Mouse (Mus musculus): ENCODE data around the gene Akap6. TPM values are rescaled to one million over a fixed set of nuclear protein-coding genes. Genes with fewer than 3 reads are reported as not detected.

Gene Akap6
- polyA plus RNA-seq, 1 experiment from 2014 or later, result 27.2 TPM

DNA sequence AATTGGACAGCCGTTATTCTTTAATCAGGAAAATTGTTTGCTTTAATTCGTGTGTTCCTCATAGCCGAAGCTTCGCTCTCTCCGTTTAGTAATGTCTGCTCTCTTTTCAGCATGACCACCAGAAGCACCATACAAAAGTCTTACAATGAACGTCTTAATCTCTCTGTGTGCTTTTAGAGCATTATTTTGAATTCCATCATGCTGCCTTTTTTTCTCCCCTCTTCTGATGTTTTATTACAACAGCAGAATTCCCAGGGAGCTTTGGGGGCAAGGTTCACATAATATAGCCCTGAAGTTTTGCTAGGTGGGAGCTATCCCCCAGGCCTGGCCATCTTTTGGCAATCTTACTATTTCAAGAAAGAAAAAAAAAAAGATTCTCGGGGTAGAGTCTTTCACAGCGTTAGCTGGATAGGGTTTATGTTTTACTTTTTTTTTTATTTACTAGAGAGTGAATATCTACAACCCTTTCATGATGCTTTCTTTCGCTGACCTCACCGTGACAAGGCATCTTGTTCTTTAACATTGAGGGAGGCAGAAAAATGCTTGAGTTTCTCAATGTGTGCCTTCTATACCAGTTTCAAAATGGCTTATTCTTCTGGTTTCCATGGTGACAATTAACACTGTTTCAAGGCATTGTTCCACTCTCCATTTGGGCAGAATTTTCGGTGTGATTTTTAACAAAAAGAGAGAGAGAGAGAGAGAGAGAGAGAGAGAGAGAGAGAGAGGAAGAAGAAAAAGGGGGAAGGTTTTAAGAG, 366.0 kb downstream of the Akap6 start:
- WGBS, result 14% methylated on average over 11 of the region's 11 CpGs

GRCm38 (mm10) chr12:53066321-53066720, 367.1 kb downstream of the Akap6 start:
- Histone ChIP-seq H3K4me3 (no peak overlapping the region), H3K27me3 (no peaks in the 10 kb centered on the region), H3K9me3 (no peaks in the 10 kb centered on the region), H3K4me1 (replicated peaks) (peaks cover 68% of the 10 kb centered on the region), H3K27ac (replicated peaks) (no peak overlapping the region), H3K4me2 (no peak overlapping the region), H3K36me3 (no peaks in the 10 kb centered on the region), H3K9ac (no peak overlapping the region)
- ATAC-seq (ENCODE audit: low read depth), result no peak
- WGBS, result 70% methylated on average over 9 of the region's 9 CpGs

More for the DNA sequence above, 366.0 kb downstream of the Akap6 start:
- no peak overlapping the region for H3K9ac ChIP-seq
- peak overlapping the region; percentile 1; the same call in 1 of the 2 replicates for H3K4me2 ChIP-seq
- H3K4me3 ChIP-seq, result no peak overlapping the region
- no peaks in the 10 kb centered on the region for H3K9me3 ChIP-seq
- H3K27me3 ChIP-seq, result no peaks in the 10 kb centered on the region
- H3K36me3 ChIP-seq, result no peaks in the 10 kb centered on the region
- peaks cover 70% of the 10 kb centered on the region for H3K4me1 ChIP-seq (replicated peaks)
- ATAC-seq (ENCODE audit: low read depth), result no peak
- H3K27ac ChIP-seq (replicated peaks), result peak overlapping the region; percentile 39

GRCm38 (mm10) chr12:53070907-53071306, 371.7 kb downstream of the Akap6 start:
- H3K27me3 ChIP-seq, result no peaks in the 10 kb centered on the region
- H3K36me3 ChIP-seq, result peaks cover 2% of the 10 kb centered on the region; the same call in 1 of the 2 replicates
- H3K27ac ChIP-seq (replicated peaks), result no peak overlapping the region
- ATAC-seq (ENCODE audit: low read depth), result peak; percentile 65; the same call in 1 of the 2 replicates
- H3K4me1 ChIP-seq (replicated peaks), result peaks cover 28% of the 10 kb centered on the region
- no peak overlapping the region for H3K4me2 ChIP-seq
- H3K9me3 ChIP-seq, result no peaks in the 10 kb centered on the region
- WGBS, result 19% methylated on average over 5 of the region's 5 CpGs
- no peak overlapping the region for H3K9ac ChIP-seq
- no peak overlapping the region for H3K4me3 ChIP-seq

GRCm38 (mm10) chr12:53076595-53077400, 377.6 kb downstream of the Akap6 start:
- Histone ChIP-seq H3K36me3 (peaks cover 2% of the 10 kb centered on the region; the same call in 1 of the 2 replicates), H3K4me2 (no peak overlapping the region), H3K4me3 (no peak overlapping the region), H3K4me1 (replicated peaks) (no peaks in the 10 kb centered on the region), H3K9ac (no peak overlapping the region), H3K27ac (replicated peaks) (no peak overlapping the region), H3K27me3 (no peaks in the 10 kb centered on the region), H3K9me3 (no peaks in the 10 kb centered on the region)
- 82% methylated on average over 3 of the region's 3 CpGs for WGBS
- ATAC-seq (ENCODE audit: low read depth), result no peak

DNA sequence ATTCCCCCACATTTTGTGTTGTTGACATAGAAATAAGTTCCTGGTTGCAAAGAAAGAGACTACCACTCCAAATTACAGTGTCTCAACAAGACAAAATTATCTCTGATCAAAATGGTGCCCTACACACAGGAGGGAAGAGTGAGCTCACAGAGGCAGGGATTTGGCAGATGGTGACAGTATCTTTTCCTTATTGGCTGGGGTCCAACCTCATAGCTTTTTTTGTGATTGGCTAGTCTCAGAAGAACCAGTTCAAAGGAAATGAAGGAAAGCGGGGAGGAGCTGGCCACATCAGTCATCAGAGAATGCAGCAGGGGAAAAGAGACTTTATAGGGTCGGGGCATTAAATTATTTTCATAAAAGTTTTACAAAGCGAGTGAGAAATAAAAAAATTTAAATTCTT, 386.6 kb downstream of the Akap6 start:
- no peaks in the 10 kb centered on the region for H3K4me1 ChIP-seq (replicated peaks)
- H3K9ac ChIP-seq, result no peak overlapping the region
- no peaks in the 10 kb centered on the region for H3K36me3 ChIP-seq
- 78% methylated on average over 3 of the region's 3 CpGs for WGBS
- H3K4me2 ChIP-seq, result no peak overlapping the region
- no peaks in the 10 kb centered on the region for H3K27me3 ChIP-seq
- no peak for ATAC-seq (ENCODE audit: low read depth)
- H3K4me3 ChIP-seq, result no peak overlapping the region
- no peak overlapping the region for H3K27ac ChIP-seq (replicated peaks)
- H3K9me3 ChIP-seq, result no peaks in the 10 kb centered on the region

GRCm38 (mm10) chr12:53112276-53112675, 413.1 kb downstream of the Akap6 start:
- H3K27ac ChIP-seq (replicated peaks), result no peak overlapping the region
- H3K27me3 ChIP-seq, result no peaks in the 10 kb centered on the region
- ATAC-seq (ENCODE audit: low read depth), result no peak
- 65% methylated on average over 10 of the region's 10 CpGs for WGBS
- H3K4me3 ChIP-seq, result no peak overlapping the region
- 0 out of 2 replicates have a peak, but pooled peaks cover 13% of the 10 kb centered on the region for H3K36me3 ChIP-seq
- H3K4me2 ChIP-seq, result no peak overlapping the region
- no peaks in the 10 kb centered on the region for H3K4me1 ChIP-seq (replicated peaks)
- no peak overlapping the region for H3K9ac ChIP-seq
- H3K9me3 ChIP-seq, result no peaks in the 10 kb centered on the region

GRCm38 (mm10) chr12:53119352-53119751, 420.2 kb downstream of the Akap6 start:
- Histone ChIP-seq H3K9ac (no peak overlapping the region), H3K4me2 (no peak overlapping the region), H3K36me3 (0 out of 2 replicates have a peak, but pooled peaks cover 7% of the 10 kb centered on the region), H3K4me1 (replicated peaks) (peaks cover 21% of the 10 kb centered on the region), H3K27ac (replicated peaks) (peak overlapping the region; percentile 33; the same call in 1 of the 2 replicates), H3K27me3 (no peaks in the 10 kb centered on the region), H3K9me3 (no peaks in the 10 kb centered on the region), H3K4me3 (no peak overlapping the region)
- no peak for ATAC-seq (ENCODE audit: low read depth)
- WGBS, result 20% methylated on average over 4 of the region's 4 CpGs

DNA sequence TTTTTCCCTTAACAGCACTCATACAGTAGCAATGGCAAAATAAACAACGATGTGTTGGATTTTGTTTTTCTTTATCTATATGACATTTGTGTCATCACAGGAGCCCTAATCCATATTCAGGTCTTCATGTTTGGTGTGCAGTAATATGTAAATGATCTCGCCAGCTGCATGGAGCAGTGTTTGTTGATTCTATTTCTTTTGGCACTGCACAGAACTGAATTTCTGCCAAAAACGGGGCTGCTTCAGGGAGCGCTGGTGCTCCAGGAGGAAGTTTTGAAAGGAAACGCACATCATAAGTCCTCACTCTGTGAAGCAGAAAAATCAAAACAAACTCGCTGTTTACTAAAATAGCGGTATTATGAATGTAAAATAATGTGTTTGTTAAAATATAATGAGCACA, 424.9 kb downstream of the Akap6 start:
- peaks cover 35% of the 10 kb centered on the region for H3K4me1 ChIP-seq (replicated peaks)
- H3K9me3 ChIP-seq, result no peaks in the 10 kb centered on the region
- H3K36me3 ChIP-seq, result 0 out of 2 replicates have a peak, but pooled peaks cover 8% of the 10 kb centered on the region
- H3K4me2 ChIP-seq, result peak overlapping the region; percentile 26; the same call in 1 of the 2 replicates
- H3K9ac ChIP-seq, result no peak overlapping the region
- ATAC-seq (ENCODE audit: low read depth), result peak; percentile 66; the same call in 1 of the 2 replicates
- peak overlapping the region; percentile 77 for H3K27ac ChIP-seq (replicated peaks)
- no peak overlapping the region for H3K4me3 ChIP-seq
- H3K27me3 ChIP-seq, result no peaks in the 10 kb centered on the region
- WGBS, result 57% methylated on average over 7 of the region's 7 CpGs

DNA sequence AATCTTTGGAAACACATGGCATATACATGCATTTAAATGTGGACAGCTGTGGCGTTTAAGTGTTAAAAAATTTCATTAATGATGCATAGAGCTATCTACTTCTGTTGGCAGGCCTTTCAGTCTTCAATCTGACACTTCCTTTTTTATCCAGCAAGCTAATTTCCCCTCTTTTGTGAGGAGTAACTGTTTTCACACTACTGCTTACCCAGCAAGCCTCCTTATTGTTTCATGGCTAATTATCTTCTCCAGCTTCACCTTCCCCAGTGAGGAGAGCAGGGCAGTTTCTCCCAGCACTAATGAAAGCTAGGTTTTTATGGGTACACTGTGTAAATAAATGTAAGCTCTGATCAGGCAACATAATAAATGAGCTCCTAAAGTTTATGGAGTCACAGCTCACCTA, 425.5 kb downstream of the Akap6 start:
- Histone ChIP-seq H3K9me3 (no peaks in the 10 kb centered on the region), H3K27ac (replicated peaks) (peak overlapping the region; percentile 77), H3K9ac (no peak overlapping the region), H3K27me3 (no peaks in the 10 kb centered on the region), H3K36me3 (0 out of 2 replicates have a peak, but pooled peaks cover 8% of the 10 kb centered on the region), H3K4me2 (peak overlapping the region; percentile 26; the same call in 1 of the 2 replicates), H3K4me3 (no peak overlapping the region), H3K4me1 (replicated peaks) (peaks cover 29% of the 10 kb centered on the region)
- 27% methylated on average over 1 of the region's 1 CpGs for WGBS
- ATAC-seq (ENCODE audit: low read depth), result peak; percentile 49; the same call in 1 of the 2 replicates

DNA sequence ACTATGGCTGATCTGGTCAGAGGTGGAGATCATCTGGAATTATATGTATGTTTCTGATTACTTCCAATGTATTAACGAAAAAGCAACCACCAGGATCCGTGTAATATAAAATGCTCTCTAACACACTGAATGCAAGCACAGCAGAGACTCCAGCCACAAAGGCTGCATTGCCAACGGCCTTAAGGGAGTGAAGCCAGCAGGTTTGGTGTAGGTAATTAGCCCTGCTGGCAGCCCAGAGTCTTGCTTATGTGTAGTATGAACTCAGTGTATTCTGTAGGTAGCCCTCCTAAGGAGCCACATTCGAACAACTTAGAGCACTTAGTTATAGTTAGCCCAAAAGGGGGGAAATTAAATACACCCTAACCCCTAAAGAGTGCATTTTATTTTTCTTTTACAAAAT, 426.1 kb downstream of the Akap6 start:
- ATAC-seq (ENCODE audit: low read depth), result 0 out of 2 replicates have a peak, but pooled peaks have one; percentile 56
- H3K4me1 ChIP-seq (replicated peaks), result peaks cover 29% of the 10 kb centered on the region
- H3K27me3 ChIP-seq, result no peaks in the 10 kb centered on the region
- 69% methylated on average over 4 of the region's 4 CpGs for WGBS
- H3K4me3 ChIP-seq, result no peak overlapping the region
- no peaks in the 10 kb centered on the region for H3K9me3 ChIP-seq
- 0 out of 2 replicates have a peak, but pooled peaks cover 8% of the 10 kb centered on the region for H3K36me3 ChIP-seq
- no peak overlapping the region for H3K4me2 ChIP-seq
- H3K9ac ChIP-seq, result no peak overlapping the region
- H3K27ac ChIP-seq (replicated peaks), result peak overlapping the region; percentile 77

DNA sequence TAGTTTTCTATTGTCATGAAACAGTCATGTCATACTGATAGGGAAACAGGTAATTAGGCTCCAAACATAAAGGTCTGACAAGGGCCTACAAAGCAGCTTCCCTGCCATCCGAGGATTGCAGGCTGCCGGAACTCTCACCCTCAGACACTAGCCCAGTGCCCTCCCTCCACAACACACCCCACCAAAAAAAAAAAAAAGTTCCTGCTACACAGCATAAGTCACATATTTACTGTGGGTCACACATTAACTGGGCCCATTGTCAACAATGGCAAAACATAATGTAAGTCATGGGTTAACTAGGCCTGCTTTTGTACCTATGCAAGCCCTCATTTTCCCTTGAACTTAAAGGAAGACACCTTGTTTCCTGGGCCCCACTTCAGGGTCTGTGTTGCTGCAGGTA, 435.0 kb downstream of the Akap6 start:
- Histone ChIP-seq H3K4me3 (no peak overlapping the region), H3K9ac (no peak overlapping the region), H3K27ac (replicated peaks) (no peak overlapping the region), H3K4me2 (no peak overlapping the region), H3K4me1 (replicated peaks) (no peaks in the 10 kb centered on the region), H3K27me3 (no peaks in the 10 kb centered on the region), H3K9me3 (no peaks in the 10 kb centered on the region), H3K36me3 (peaks cover 13% of the 10 kb centered on the region)
- no peak for ATAC-seq (ENCODE audit: low read depth)
- 78% methylated on average over 2 of the region's 2 CpGs for WGBS

- no peaks in the 10 kb centered on the region for H3K4me1 ChIP-seq (replicated peaks)
Observed at GRCm38 (mm10) chr12:53137331-53137730, 438.1 kb downstream of the Akap6 start.

More at GRCm38 (mm10) chr12:53137331-53137730, 438.1 kb downstream of the Akap6 start:
- no peaks in the 10 kb centered on the region for H3K27me3 ChIP-seq
- H3K27ac ChIP-seq (replicated peaks), result no peak overlapping the region
- H3K9me3 ChIP-seq, result no peaks in the 10 kb centered on the region
- no peak overlapping the region for H3K9ac ChIP-seq
- no peak for ATAC-seq (ENCODE audit: low read depth)
- WGBS, result 86% methylated on average over 3 of the region's 3 CpGs
- peaks cover 44% of the 10 kb centered on the region for H3K36me3 ChIP-seq
- no peak overlapping the region for H3K4me2 ChIP-seq
- H3K4me3 ChIP-seq, result no peak overlapping the region
